Mouse (Mus musculus): ENCODE measurements at regions not wholly inside any gene's neighbourhood (a gene's known extent, or its start where the extent isn't known, plus 50 kb on each side); places are given as distances from the start of the nearest gene placed in this dataset.

DNA sequence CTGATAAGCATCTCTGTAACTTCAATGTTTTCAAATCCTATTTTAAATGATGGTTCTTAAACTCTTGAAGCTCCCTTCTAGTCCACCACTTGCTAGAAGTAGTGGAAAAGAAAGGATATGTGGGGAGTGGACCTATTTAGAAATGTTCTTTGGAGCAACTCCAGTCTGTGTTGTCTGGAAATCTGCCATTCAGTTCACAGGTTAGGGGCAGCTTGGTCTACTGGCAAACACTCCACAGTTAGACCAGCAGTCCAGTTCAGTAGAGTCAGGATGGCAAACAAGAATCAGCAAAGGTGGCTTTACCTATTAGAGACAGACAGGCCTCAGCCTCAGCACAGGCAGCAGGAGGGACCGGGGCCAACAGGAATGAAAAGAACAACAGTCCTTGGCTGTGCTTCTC is 67.3 kb upstream of the Dpyd start:
- DNase-seq (ENCODE audit: low spot score in 2 of 2): no peak

- DNase-seq (ENCODE audit: low spot score in 2 of 2): peak; percentile 70 to 83
Observed at GRCm38 (mm10) chr3:118500234-118500633, 61.7 kb upstream of the Dpyd start.

DNA sequence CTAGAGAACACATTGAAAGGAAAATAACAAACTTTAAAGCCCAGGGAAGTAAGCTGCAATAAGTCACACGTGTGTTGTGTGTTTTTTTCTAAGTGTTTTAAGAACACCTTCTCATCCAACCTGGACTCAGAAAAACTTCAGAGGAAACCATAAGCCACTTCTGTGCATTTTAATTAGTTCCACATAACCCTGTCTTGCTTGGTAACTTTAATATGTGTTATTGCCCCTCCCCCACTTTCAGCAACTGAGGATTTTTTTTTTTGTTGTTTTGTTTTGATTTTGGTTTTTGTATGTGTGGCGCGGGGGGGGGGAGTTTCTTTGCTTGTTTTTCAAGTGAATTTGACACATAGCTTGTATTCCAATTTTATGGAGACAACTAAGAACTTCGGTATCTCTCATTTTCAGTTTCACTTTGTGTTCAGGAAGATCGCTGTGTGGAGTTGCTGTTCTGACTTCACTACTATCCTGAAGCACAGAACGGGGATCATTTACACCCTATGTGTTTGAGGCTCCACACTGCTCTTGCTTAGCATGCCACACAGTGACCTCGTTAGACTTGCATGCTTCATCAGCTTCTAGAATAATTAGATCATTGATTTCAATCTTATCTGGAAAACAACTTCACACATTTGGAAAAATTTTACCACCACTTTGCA is 54.2 kb upstream of the Dpyd start:
- no peak for DNase-seq (ENCODE audit: low spot score in 2 of 2)

- no peak for DNase-seq (ENCODE audit: low spot score in 2 of 2)
Observed at GRCm38 (mm10) chr3:118510837-118511236, 51.1 kb upstream of the Dpyd start.

DNA sequence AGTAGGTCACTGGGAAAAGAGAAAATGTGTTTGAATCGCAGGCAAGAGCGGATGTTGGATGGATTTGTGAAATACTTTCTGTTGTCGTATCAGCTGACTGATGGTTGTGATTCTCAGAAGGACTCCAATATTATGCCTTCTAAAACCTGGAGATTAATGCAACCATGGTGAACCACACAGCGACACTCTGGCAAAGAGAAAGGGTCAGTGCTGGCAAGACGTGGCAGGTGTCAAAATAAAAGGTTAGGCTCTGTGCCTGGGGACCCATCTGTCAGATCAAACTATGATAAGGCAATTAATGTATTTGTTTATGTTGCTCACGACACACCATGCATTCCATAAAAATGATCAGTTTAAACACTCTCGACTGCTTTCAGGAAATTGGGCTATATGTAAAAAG is 50.0 kb upstream of the Dpyd start:
- DNase-seq (ENCODE audit: low spot score in 2 of 2): no peak

Measured in frontal cortex, postnatal 36 days (tissue).